Mouse (Mus musculus): ENCODE measurements at regions not wholly inside any gene's neighbourhood (a gene's known extent, or its start where the extent isn't known, plus 50 kb on each side); places are given as distances from the start of the nearest gene placed in this dataset.

DNA sequence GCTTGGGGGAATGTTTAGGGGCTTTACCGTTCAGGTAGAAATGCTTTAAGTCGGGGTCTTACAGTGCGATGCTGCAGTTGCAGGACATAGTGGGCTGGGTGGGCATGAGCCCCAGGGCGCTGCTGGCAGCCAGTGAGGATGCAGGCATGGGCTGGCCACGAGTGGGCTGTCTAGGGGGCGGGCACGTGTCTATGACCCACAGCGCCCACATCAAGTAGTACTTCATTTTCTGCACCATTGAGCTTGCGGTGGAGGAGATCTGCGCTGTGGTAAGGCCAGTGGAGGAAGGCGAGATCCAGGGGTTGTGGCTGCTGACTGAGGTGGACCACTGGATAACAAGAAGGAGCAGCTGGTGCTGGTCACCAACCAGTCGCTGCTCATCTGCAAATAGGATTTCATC is 52.4 kb upstream of the Olfr291 start:
- Histone ChIP-seq H3K27me3 (ENCODE audit: control insufficient read depth, insufficient read depth, low read depth, low read length) (no peaks in the 10 kb centered on the region), H3K4me3 (ENCODE audit: low read length) (no peak overlapping the region), H3K27ac (ENCODE audit: low read length) (no peak overlapping the region), H3K9me3 (ENCODE audit: control insufficient read depth, low read length) (no peaks in the 10 kb centered on the region), H3K36me3 (ENCODE audit: control insufficient read depth, insufficient read depth, low read length) (no peaks in the 10 kb centered on the region), H3K4me2 (ENCODE audit: low read depth, low read length) (no peak overlapping the region), H3K9ac (ENCODE audit: low read length) (no peak overlapping the region), H3K4me1 (replicated peaks; ENCODE audit: control insufficient read depth, insufficient read depth, low read length) (no peaks in the 10 kb centered on the region)
- ATAC-seq (ENCODE audit: low read depth) = no peak
- 19% methylated on average over 12 of the region's 12 CpGs for WGBS

DNA sequence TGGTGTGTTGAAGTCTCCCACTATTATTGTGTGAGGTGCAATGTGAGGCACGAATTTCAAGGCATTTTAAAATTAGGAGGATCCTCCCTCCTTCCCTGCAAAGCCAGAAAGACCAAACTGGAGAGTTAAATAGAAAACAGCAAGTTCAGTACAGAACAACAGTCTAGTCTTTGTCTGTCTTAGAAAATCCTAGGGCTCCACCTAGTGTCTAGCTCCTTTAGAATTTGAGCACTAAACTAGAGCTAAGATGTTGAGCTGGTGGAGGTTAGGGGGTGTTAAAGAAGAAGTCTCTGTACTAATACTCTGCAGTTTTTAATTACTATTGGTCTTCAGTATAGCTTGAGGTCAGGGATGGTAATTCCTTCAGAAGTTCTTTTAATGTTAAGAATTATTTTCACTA is 58.7 kb upstream of the Olfr291 start:
- H3K36me3 ChIP-seq (ENCODE audit: control insufficient read depth, insufficient read depth, low read length) = no peaks in the 10 kb centered on the region
- no peak for ATAC-seq (ENCODE audit: low read depth)
- 11% methylated on average over 1 of the region's 1 CpGs for WGBS

DNA sequence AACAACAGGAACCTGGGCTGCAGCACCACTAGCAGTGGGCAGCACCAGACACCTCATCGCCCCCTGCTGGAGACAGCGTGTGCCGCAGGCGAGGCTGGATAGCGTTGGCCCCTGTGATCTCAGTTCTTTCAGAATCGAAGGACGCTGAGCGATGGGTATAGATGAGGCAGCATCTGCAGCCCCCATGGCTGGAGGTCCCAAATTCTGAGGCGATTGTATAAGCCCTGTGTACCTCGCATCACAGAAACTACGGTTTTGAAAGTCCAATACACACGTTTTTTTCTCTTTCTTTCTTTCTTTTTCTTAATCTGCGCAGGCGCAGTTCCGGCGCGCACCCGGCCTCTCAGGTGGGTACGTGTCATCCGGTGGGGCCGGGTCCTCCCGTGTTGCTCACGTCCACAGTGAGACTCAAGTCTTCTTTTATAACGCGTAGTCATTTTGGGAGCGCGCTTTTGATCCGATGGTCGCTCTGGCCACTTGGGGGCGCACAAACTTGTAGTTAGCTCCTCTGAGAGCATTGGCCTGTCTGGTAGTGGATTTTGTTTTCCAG is 74.0 kb upstream of the Olfr291 start:
- peak; percentile 96 for ATAC-seq (ENCODE audit: low read depth)
- WGBS = under 1% methylated on average over 30 of the region's 30 CpGs
- no peak overlapping the region; the same call in 1 of the 2 replicates for H3K27ac ChIP-seq (ENCODE audit: low read length)
- peak overlapping the region; percentile 70 for H3K4me2 ChIP-seq (ENCODE audit: low read depth, low read length)
- H3K27me3 ChIP-seq (ENCODE audit: control insufficient read depth, insufficient read depth, low read depth, low read length) = no peaks in the 10 kb centered on the region
- peak overlapping the region; percentile 72 for H3K9ac ChIP-seq (ENCODE audit: low read length)
- H3K4me1 ChIP-seq (replicated peaks; ENCODE audit: control insufficient read depth, insufficient read depth, low read length) = no peaks in the 10 kb centered on the region
- H3K4me3 ChIP-seq (ENCODE audit: low read length) = peak overlapping the region; percentile 62
- no peaks in the 10 kb centered on the region for H3K9me3 ChIP-seq (ENCODE audit: control insufficient read depth, low read length)
- no peaks in the 10 kb centered on the region for H3K36me3 ChIP-seq (ENCODE audit: control insufficient read depth, insufficient read depth, low read length)

More for the DNA sequence above, 58.7 kb upstream of the Olfr291 start:
- H3K4me3 ChIP-seq (ENCODE audit: low read length) = no peak overlapping the region
- H3K27ac ChIP-seq (ENCODE audit: low read length) = no peak overlapping the region
- H3K4me1 ChIP-seq (replicated peaks; ENCODE audit: control insufficient read depth, insufficient read depth, low read length) = no peaks in the 10 kb centered on the region
- H3K9me3 ChIP-seq (ENCODE audit: control insufficient read depth, low read length) = no peaks in the 10 kb centered on the region
- no peak overlapping the region for H3K9ac ChIP-seq (ENCODE audit: low read length)
- H3K4me2 ChIP-seq (ENCODE audit: low read depth, low read length) = no peak overlapping the region
- no peaks in the 10 kb centered on the region for H3K27me3 ChIP-seq (ENCODE audit: control insufficient read depth, insufficient read depth, low read depth, low read length)

DNA sequence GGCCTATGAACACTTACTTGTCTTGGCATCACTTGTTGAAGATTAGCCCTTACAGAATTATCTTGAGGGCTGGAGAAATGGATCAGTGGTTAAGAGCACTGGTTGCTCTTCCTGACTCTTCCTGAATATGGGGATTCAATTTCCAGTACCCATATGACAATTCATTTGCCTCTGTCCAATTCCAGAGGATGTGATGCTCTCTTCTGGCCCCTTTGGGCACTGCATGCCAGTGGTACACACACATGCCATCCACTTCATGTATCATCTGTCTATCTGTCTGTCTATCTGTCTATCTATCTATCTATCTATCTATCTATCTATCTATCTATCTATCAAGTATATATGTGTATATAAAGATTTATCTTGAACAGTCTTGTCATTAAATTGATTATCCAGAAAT is 75.7 kb upstream of the Olfr291 start:
- H3K9me3 ChIP-seq (ENCODE audit: control insufficient read depth, low read length) = no peaks in the 10 kb centered on the region
- no peaks in the 10 kb centered on the region for H3K27me3 ChIP-seq (ENCODE audit: control insufficient read depth, insufficient read depth, low read depth, low read length)
- H3K4me1 ChIP-seq (replicated peaks; ENCODE audit: control insufficient read depth, insufficient read depth, low read length) = no peaks in the 10 kb centered on the region
- no peak overlapping the region for H3K4me3 ChIP-seq (ENCODE audit: low read length)
- no peak overlapping the region for H3K9ac ChIP-seq (ENCODE audit: low read length)
- ATAC-seq (ENCODE audit: low read depth) = no peak
- no peak overlapping the region for H3K4me2 ChIP-seq (ENCODE audit: low read depth, low read length)
- no peak overlapping the region for H3K27ac ChIP-seq (ENCODE audit: low read length)
- no peaks in the 10 kb centered on the region for H3K36me3 ChIP-seq (ENCODE audit: control insufficient read depth, insufficient read depth, low read length)

DNA sequence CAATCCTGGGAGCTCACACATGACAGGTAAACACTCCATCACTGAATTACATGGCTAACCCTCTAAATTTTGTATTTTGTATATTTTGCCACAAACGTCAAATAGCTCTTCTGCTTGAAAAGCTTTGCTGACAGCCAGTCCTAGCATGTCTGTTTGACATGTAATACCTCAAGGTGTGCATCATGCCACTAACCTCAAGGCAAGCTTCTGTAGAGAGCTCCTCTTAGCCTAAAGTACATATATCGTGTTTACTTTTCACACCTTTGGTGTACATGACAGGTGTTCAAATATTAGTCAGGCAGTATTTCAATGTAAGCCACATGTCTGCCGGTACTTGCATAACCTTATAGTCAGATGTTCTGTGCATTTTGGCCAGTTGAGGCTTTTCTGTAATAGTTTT is 66.5 kb upstream of the Zfand6 start:
- H3K27me3 ChIP-seq (ENCODE audit: control insufficient read depth, insufficient read depth, low read depth, low read length) = no peaks in the 10 kb centered on the region
- no peaks in the 10 kb centered on the region for H3K36me3 ChIP-seq (ENCODE audit: control insufficient read depth, insufficient read depth, low read length)
- no peak overlapping the region for H3K4me3 ChIP-seq (ENCODE audit: low read length)
- H3K4me1 ChIP-seq (replicated peaks; ENCODE audit: control insufficient read depth, insufficient read depth, low read length) = no peaks in the 10 kb centered on the region
- H3K9ac ChIP-seq (ENCODE audit: low read length) = no peak overlapping the region
- no peak for ATAC-seq (ENCODE audit: low read depth)
- no peak overlapping the region for H3K4me2 ChIP-seq (ENCODE audit: low read depth, low read length)
- H3K27ac ChIP-seq (ENCODE audit: low read length) = no peak overlapping the region
- H3K9me3 ChIP-seq (ENCODE audit: control insufficient read depth, low read length) = no peaks in the 10 kb centered on the region
- 58% methylated on average over 3 of the region's 3 CpGs for WGBS

DNA sequence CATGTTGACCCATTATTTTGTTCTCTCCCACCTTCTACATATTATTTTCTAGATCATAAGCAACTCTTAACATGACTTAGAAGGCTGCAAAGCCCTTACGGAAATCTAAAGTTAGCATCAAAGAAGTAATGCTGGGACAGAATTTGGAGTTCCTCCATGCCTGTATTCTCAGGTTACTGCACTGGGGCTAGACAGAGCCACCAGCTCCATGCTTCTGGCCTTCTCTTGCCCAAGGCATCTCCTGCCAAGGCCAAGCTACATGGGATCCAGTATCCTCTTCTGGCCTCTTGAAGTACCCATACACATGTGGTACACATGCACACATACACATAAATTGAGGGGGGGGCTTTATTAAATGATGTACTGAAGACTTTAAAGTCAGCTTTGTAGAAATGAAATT is 63.6 kb upstream of the Zfand6 start:
- no peak for ATAC-seq (ENCODE audit: low read depth)
- H3K27ac ChIP-seq (ENCODE audit: low read length) = no peak overlapping the region
- WGBS = 88% methylated on average over 1 of the region's 1 CpGs
- peaks cover 4% of the 10 kb centered on the region; the same call in 1 of the 2 replicates for H3K4me1 ChIP-seq (replicated peaks; ENCODE audit: control insufficient read depth, insufficient read depth, low read length)
- no peaks in the 10 kb centered on the region for H3K27me3 ChIP-seq (ENCODE audit: control insufficient read depth, insufficient read depth, low read depth, low read length)
- no peak overlapping the region for H3K4me2 ChIP-seq (ENCODE audit: low read depth, low read length)
- H3K9ac ChIP-seq (ENCODE audit: low read length) = no peak overlapping the region
- H3K4me3 ChIP-seq (ENCODE audit: low read length) = no peak overlapping the region
- H3K36me3 ChIP-seq (ENCODE audit: control insufficient read depth, insufficient read depth, low read length) = no peaks in the 10 kb centered on the region
- H3K9me3 ChIP-seq (ENCODE audit: control insufficient read depth, low read length) = no peaks in the 10 kb centered on the region

DNA sequence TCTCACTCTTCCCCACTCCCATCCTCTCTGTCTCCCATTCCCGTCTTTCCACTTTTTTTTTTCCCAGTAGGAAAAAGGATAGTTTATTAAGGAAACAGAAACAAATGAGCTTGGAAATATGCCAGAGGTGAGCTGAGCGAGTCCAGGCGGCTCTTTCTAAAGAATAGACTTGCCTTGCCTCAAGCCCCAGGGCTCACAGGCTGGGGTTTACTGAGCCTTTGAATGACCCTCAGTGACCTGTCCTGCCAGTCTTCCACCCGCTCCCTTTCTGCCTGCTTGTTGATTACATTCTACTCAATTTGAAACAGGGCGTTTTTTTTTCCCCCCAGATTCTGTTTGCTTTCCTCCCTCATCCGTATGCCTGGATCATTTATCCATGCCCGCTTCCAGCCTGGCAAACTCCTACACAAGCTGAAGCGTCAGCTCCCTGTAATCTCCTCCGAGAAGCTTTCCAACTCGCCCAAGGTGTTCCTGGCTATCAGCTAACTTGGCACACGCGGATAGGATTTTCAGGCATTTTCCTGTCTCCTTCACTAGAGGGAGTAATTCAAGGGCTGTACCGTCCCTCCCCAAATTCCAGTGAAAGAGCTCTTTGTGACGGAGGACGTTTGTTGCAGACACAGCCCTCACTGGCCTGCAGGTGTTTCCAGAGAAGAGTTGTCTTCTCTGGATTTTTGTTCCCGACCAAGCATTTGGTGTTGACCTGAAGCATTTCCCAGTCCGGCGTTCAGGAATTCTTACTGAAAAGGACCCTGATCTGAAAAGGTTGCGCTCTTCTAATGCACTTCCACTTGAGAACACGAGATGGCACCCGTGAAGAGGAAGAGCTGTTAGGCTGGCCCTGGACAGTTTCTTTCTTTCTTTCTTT is 59.9 kb upstream of the Zfand6 start:
- H3K4me3 ChIP-seq (ENCODE audit: low read length) = peak overlapping the region; percentile 49
- WGBS = 2% methylated on average over 21 of the region's 21 CpGs
- H3K4me2 ChIP-seq (ENCODE audit: low read depth, low read length) = peak overlapping the region; percentile 72
- peak; percentile 79 for ATAC-seq (ENCODE audit: low read depth)
- H3K9ac ChIP-seq (ENCODE audit: low read length) = peak overlapping the region; percentile 58
- H3K27ac ChIP-seq (ENCODE audit: low read length) = no peak overlapping the region; the same call in 1 of the 2 replicates
- peaks cover 4% of the 10 kb centered on the region; the same call in 1 of the 2 replicates for H3K4me1 ChIP-seq (replicated peaks; ENCODE audit: control insufficient read depth, insufficient read depth, low read length)
- no peaks in the 10 kb centered on the region for H3K36me3 ChIP-seq (ENCODE audit: control insufficient read depth, insufficient read depth, low read length)
- no peaks in the 10 kb centered on the region for H3K9me3 ChIP-seq (ENCODE audit: control insufficient read depth, low read length)
- no peaks in the 10 kb centered on the region for H3K27me3 ChIP-seq (ENCODE audit: control insufficient read depth, insufficient read depth, low read depth, low read length)

DNA sequence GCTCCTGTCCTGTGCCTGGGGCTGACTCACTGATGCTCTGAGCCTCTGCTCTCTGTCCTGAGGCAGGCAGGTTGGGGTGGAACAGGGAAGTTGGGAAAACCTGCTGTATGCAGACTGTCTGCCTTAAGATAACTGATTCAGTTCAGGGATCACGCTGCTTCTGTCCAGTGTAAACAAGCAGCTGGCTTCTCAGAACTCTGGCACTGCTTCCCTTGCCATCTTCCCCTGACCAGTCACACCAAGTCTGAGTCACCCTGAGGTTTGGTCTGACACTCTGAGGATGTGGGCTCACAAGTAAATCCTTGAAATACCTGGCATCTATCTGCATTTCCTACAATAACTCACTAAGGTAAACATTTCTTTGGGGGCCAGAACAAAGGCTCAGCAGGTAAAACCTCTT is 58.1 kb upstream of the Zfand6 start:
- H3K9ac ChIP-seq (ENCODE audit: low read length) = no peak overlapping the region
- no peaks in the 10 kb centered on the region for H3K27me3 ChIP-seq (ENCODE audit: control insufficient read depth, insufficient read depth, low read depth, low read length)
- no peak for ATAC-seq (ENCODE audit: low read depth)
- no peak overlapping the region for H3K4me2 ChIP-seq (ENCODE audit: low read depth, low read length)
- no peaks in the 10 kb centered on the region for H3K9me3 ChIP-seq (ENCODE audit: control insufficient read depth, low read length)
- no peak overlapping the region for H3K4me3 ChIP-seq (ENCODE audit: low read length)
- peaks cover 4% of the 10 kb centered on the region; the same call in 1 of the 2 replicates for H3K4me1 ChIP-seq (replicated peaks; ENCODE audit: control insufficient read depth, insufficient read depth, low read length)
- H3K27ac ChIP-seq (ENCODE audit: low read length) = no peak overlapping the region
- WGBS = 21% methylated on average over 1 of the region's 1 CpGs
- no peaks in the 10 kb centered on the region for H3K36me3 ChIP-seq (ENCODE audit: control insufficient read depth, insufficient read depth, low read length)

DNA sequence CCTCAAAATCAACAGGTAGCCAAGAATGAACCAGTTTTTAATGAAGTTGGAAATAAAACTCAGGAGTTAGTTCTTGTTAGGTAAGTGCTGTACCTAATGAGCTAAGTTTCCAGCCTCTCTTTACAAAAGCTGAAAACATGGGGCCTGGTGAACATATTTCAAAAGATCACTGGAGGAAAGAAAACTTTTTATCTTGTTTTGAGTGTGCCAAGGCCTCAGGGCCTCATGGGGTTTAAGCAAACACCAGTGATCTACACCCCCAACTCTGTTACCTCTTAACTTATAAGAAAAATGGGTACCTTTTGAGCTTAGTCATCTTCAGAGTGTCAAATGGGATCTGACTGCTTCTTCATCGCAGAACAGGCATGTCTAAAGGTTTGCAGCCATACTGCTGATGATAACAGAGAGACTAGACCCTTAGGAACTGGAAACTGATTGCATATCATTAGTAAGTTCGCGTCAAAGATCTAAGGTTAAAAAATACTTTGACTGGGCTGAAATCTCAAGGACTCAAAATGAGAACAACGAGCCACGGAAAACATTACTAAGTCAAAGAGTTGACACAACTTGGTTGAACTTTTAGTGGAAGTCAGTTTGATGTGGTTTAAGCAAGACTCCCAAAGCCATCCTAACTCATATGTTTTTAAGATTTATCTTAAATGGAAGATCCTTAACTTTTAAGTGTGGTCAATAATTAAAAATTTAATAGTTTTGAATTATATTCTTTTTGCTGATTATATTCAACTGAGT is 54.7 kb upstream of the Zfand6 start:
- Histone ChIP-seq H3K4me1 (replicated peaks; ENCODE audit: control insufficient read depth, insufficient read depth, low read length) (peaks cover 1% of the 10 kb centered on the region; the same call in 1 of the 2 replicates), H3K9ac (ENCODE audit: low read length) (no peak overlapping the region), H3K27me3 (ENCODE audit: control insufficient read depth, insufficient read depth, low read depth, low read length) (no peaks in the 10 kb centered on the region), H3K4me2 (ENCODE audit: low read depth, low read length) (no peak overlapping the region), H3K9me3 (ENCODE audit: control insufficient read depth, low read length) (no peaks in the 10 kb centered on the region), H3K36me3 (ENCODE audit: control insufficient read depth, insufficient read depth, low read length) (no peaks in the 10 kb centered on the region), H3K27ac (ENCODE audit: low read length) (no peak overlapping the region), H3K4me3 (ENCODE audit: low read length) (no peak overlapping the region)
- no peak for ATAC-seq (ENCODE audit: low read depth)
- WGBS = 84% methylated on average over 5 of the region's 5 CpGs

Data from lung, embryonic 16.5 days (tissue).